Mouse (Mus musculus): ENCODE data around the gene Bcl6b. TPM values are rescaled to one million over a fixed set of nuclear protein-coding genes. Genes with fewer than 3 reads are reported as not detected.
A peak's percentile ranks its signal among the peaks of the same experiment; 100 is the strongest.

Gene Bcl6b
- total RNA-seq (2014; fragmentation: Nextera tagmentation) (not detected in 2 replicates), total RNA-seq (2017) (0.13 TPM in 1 of 2 replicates, not detected in the other)

- no peak for ATAC-seq (replicated peaks; ENCODE audit: poor library complexity, severe bottlenecking)
Measured at GRCm38 (mm10) chr11:70229260-70230010, at the start of gene Bcl6b. Gene Bcl6b, minus strand, starts transcription at chr11:70229798.

GRCm38 (mm10) chr11:70278961-70279360, 49.4 kb upstream of the Bcl6b start:
- ATAC-seq (replicated peaks; ENCODE audit: poor library complexity, severe bottlenecking) = no peak

GRCm38 (mm10) chr11:70271641-70272040, 42.0 kb upstream of the Bcl6b start:
- no peak for ATAC-seq (replicated peaks; ENCODE audit: poor library complexity, severe bottlenecking)

GRCm38 (mm10) chr11:70266405-70266804, 36.8 kb upstream of the Bcl6b start:
- no peak for ATAC-seq (replicated peaks; ENCODE audit: poor library complexity, severe bottlenecking)

GRCm38 (mm10) chr11:70265819-70266218, 36.2 kb upstream of the Bcl6b start:
- ATAC-seq (replicated peaks; ENCODE audit: poor library complexity, severe bottlenecking) = no peak

- peak; percentile 33 for ATAC-seq (replicated peaks; ENCODE audit: poor library complexity, severe bottlenecking)
Measured at GRCm38 (mm10) chr11:70265252-70265651, 35.7 kb upstream of the Bcl6b start.

GRCm38 (mm10) chr11:70259035-70259434, 29.4 kb upstream of the Bcl6b start:
- ATAC-seq (replicated peaks; ENCODE audit: poor library complexity, severe bottlenecking) = no peak

GRCm38 (mm10) chr11:70254931-70255531, 25.4 kb upstream of the Bcl6b start, which contains the start of gene Alox12:
Gene Alox12, minus strand, starts transcription at chr11:70255353.
- peak; percentile 42 for ATAC-seq (replicated peaks; ENCODE audit: poor library complexity, severe bottlenecking)

- peak; percentile 43 for ATAC-seq (replicated peaks; ENCODE audit: poor library complexity, severe bottlenecking)
Measured at GRCm38 (mm10) chr11:70254337-70254736, 24.7 kb upstream of the Bcl6b start.

- no peak for ATAC-seq (replicated peaks; ENCODE audit: poor library complexity, severe bottlenecking)
Measured at GRCm38 (mm10) chr11:70251853-70252252, 22.3 kb upstream of the Bcl6b start.

GRCm38 (mm10) chr11:70250150-70250549, 20.6 kb upstream of the Bcl6b start:
- ATAC-seq (replicated peaks; ENCODE audit: poor library complexity, severe bottlenecking) = no peak

GRCm38 (mm10) chr11:70247136-70247845, 17.7 kb upstream of the Bcl6b start:
- peak; percentile 71 for ATAC-seq (replicated peaks; ENCODE audit: poor library complexity, severe bottlenecking)

- no peak for ATAC-seq (replicated peaks; ENCODE audit: poor library complexity, severe bottlenecking)
Measured at GRCm38 (mm10) chr11:70242591-70242990, 13.0 kb upstream of the Bcl6b start.

- peak; percentile 13; the same call in 1 of the 2 replicates for ATAC-seq (replicated peaks; ENCODE audit: poor library complexity, severe bottlenecking)
Measured at GRCm38 (mm10) chr11:70239541-70240279, 10.1 kb upstream of the Bcl6b start, which contains the start of the genes Gm21988 and Rnasek. Gene Gm21988, minus strand, starts transcription at chr11:70239830. Gene Rnasek, minus strand, starts transcription at chr11:70239842.

GRCm38 (mm10) chr11:70238591-70239440, 9.2 kb upstream of the Bcl6b start:
- no peak for ATAC-seq (replicated peaks; ENCODE audit: poor library complexity, severe bottlenecking)

GRCm38 (mm10) chr11:70237457-70238167, 8.0 kb upstream of the Bcl6b start, which contains the start of gene 0610010K14Rik:
Gene 0610010K14Rik, minus strand, starts transcription at chr11:70237914.
- ATAC-seq (replicated peaks; ENCODE audit: poor library complexity, severe bottlenecking) = peak; percentile 85

GRCm38 (mm10) chr11:70236717-70237116, 7.1 kb upstream of the Bcl6b start:
- ATAC-seq (replicated peaks; ENCODE audit: poor library complexity, severe bottlenecking) = no peak

- no peak for ATAC-seq (replicated peaks; ENCODE audit: poor library complexity, severe bottlenecking)
Measured at GRCm38 (mm10) chr11:70235254-70235900, 5.8 kb upstream of the Bcl6b start.
